Mouse (Mus musculus) forebrain, postnatal 0 days (tissue): ENCODE measurements around the gene Gm20683. TPM values are rescaled to one million over a fixed set of nuclear protein-coding genes. Genes with fewer than 3 reads are reported as not detected.

Experiments
- ATAC-seq: fragments of 200-750 bp; cut with Nextera tagmentation; 2 replicates; pipeline ENCODE4 v1.8.0; 2017; ENCODE audit warnings: mild to moderate bottlenecking, moderate library complexity
- DNase-seq: peaks from one replicate; pipeline ENCODE4 v3.0.0-alpha.2; 2015
- H3K27ac ChIP-seq: fragments of 300-500 bp; sonication (generic); 2 replicates; pipeline ENCODE4 v1.5.1; 2014; ENCODE audit warnings: low read depth, mild to moderate bottlenecking, antibody characterized with exemption, low read length, moderate library complexity, mixed read lengths
- H3K27me3 ChIP-seq: fragments of 300-500 bp; sonication (generic); 2 replicates; pipeline ENCODE4 v1.6.1; 2014; ENCODE audit warnings: mild to moderate bottlenecking, low read length, mixed read lengths; ENCODE audit not compliant: insufficient read depth
- H3K36me3 ChIP-seq: fragments of 300-500 bp; sonication (generic); 2 replicates; pipeline ENCODE4 v1.6.1; 2014; ENCODE audit warnings: mild to moderate bottlenecking, moderate library complexity; ENCODE audit not compliant: insufficient read depth
- H3K4me1 ChIP-seq: fragments of 300-500 bp; sonication (generic); 2 replicates; pipeline ENCODE4 v1.6.1; 2014; ENCODE audit warnings: antibody characterized with exemption; ENCODE audit not compliant: insufficient read depth
- H3K4me2 ChIP-seq: fragments of 300-500 bp; sonication (generic); 2 replicates; pipeline ENCODE4 v1.6.1; 2014; ENCODE audit warnings: low read depth, mild to moderate bottlenecking, moderate library complexity
- H3K4me3 ChIP-seq: fragments of 300-500 bp; sonication (generic); 2 replicates; pipeline ENCODE4 v1.5.1; 2014; ENCODE audit warnings: low read depth, low read length, mixed read lengths
- H3K9ac ChIP-seq: fragments of 300-500 bp; sonication (generic); 2 replicates; pipeline ENCODE4 v1.6.1; 2014; ENCODE audit warnings: mild to moderate bottlenecking
- H3K9me3 ChIP-seq: fragments of 300-500 bp; sonication (generic); 2 replicates; pipeline ENCODE4 v1.6.1; 2016; ENCODE audit warnings: low read length
- CTCF ChIP-seq: sonication (generic); IDR thresholded peaks from 2 replicates; pipeline ENCODE4 v1.5.1; 2016; ENCODE audit warnings: antibody characterized with exemption, control low read depth, low read depth
- WGBS: fragments of 180-500 bp; shearing (Covaris S2); extraction: QIAGEN DNeasy Blood & Tissue Kit; methylation state at CpG from one replicate; pipeline ENCODE4 v1.1.7; 2014; 5-methylcytosine and 5-hydroxymethylcytosine counted together
- polyA plus RNA-seq: library from polyadenylated mRNA; unstranded; fragments of >200 nt; fragmentation: Nextera tagmentation; extraction: Ambion mirVana; gene quantifications from 2 replicates; pipeline ENCODE4 v1.2.1, GENCODE M21; 2015
- total RNA-seq: library from RNA; depleted of rRNA; stranded (reverse); fragments of >200 nt; gene quantifications from 2 replicates; pipeline ENCODE4 v1.2.3, GENCODE M21; 2014; rRNA removed

Gene Gm20683
- total RNA-seq (23.2 and 23.8 TPM in 2 replicates), polyA plus RNA-seq (9.2 and 12.3 TPM in 2 replicates)

DNA sequence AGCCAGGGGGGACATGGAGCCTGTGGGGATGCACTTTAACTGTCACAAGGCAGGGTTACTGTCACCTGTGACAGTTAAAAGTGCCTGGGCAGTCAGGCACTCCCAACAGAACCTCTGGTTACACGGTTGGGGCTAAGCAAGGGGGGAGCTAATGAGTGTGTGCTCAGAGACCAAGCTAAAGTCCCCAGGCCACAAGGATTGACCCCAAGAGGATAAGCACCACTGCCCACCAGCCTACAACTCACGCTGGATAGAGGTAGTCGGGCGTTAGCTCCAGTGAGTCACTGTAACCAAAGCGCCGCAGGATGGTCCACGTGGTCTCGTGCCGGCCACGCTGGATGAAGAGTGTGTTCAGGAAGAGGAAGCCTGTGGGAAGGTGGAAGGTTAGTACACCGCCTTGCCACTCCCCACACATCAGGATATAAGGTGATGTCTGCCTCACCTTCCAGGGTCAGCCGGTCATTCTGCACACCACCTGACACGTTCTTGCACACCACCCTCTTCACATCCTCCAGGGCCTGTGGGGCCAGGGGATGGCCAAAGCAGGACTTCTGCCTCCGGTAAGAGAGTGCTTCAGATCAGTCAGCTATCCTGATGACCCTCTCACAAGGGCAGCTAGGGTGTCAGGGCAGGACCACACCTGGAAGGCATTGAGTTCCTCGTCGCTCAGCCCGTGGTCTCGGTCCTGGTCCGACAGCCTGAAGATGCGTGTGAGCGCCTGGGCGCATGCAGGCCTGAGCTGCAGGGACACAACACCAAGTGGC, at the start of gene Gm20683:
Gene Gm20683 (minus strand): TSS at position 647 of the 764 bp plus-strand sequence.
- no peak for DNase-seq
- ATAC-seq, result no peak
- no peak for TF ChIP-seq CTCF
- WGBS, result 96% methylated on average over 22 of the region's 22 CpGs
- no peaks in the 10 kb centered on the region for H3K9me3 ChIP-seq
- no peak within 1 kb of the TSS for H3K27ac ChIP-seq
- no peak within 1 kb of the TSS for H3K9ac ChIP-seq
- peaks cover 38% of the 10 kb centered on the region for H3K36me3 ChIP-seq
- H3K4me2 ChIP-seq, result no peak within 1 kb of the TSS
- no peaks in the 10 kb centered on the region for H3K27me3 ChIP-seq
- no peak within 1 kb of the TSS for H3K4me3 ChIP-seq
- peaks cover 22% of the 10 kb centered on the region for H3K4me1 ChIP-seq

DNA sequence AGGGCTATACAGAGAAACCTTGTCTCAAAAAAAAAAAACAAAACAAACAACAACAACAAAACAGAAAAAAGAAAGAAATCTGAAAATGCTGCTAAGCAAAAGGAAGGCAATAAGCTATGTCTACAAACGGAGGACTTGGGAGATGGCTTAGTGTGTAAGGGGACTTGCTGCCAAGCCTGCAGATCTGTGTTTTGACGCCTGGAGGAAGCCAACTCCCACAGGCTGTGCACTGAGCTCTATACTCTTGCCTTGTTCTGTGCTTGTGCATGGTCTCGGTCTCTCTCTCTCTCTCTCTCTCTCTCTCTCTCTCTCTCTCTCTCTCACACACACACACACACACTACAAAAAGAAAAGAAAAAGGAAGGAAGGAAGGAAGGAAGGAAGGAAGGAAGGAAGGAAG, 47.3 kb upstream of the Gm20683 start:
- ATAC-seq, result peak; percentile 51; the same call in 1 of the 2 replicates
- WGBS, result 77% methylated on average over 3 of the region's 3 CpGs
- H3K27me3 ChIP-seq, result no peaks in the 10 kb centered on the region
- no peaks in the 10 kb centered on the region for H3K4me1 ChIP-seq
- H3K4me2 ChIP-seq, result no peak overlapping the region
- H3K9me3 ChIP-seq, result no peaks in the 10 kb centered on the region
- peak; percentile 46 for DNase-seq
- no peak overlapping the region for H3K4me3 ChIP-seq
- no peak overlapping the region for H3K27ac ChIP-seq
- H3K36me3 ChIP-seq, result peaks cover 19% of the 10 kb centered on the region
- TF ChIP-seq CTCF, result no peak
- no peak overlapping the region for H3K9ac ChIP-seq

DNA sequence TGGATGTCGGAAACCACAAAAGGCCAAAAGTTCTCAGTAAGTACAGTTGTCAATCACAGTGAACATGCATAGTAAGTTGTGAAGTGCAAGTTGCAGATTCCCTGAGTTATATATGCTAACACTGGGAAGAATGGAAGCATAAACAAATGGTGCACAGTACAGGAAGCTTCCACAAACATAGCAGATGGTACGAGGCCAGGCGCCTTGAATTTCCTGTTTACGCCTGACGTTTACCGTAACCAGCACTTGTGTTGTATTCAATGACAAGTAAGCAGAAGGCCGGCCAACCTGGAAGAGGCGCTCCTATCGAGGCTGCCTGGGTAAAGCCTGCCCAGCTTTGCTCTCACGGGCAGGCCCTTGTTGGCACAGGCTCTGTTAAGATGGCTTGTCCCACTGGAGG, 45.9 kb upstream of the Gm20683 start:
- no peak overlapping the region for H3K4me3 ChIP-seq
- H3K9ac ChIP-seq, result no peak overlapping the region
- TF ChIP-seq CTCF, result no peak
- H3K27me3 ChIP-seq, result no peaks in the 10 kb centered on the region
- DNase-seq, result no peak
- peaks cover 32% of the 10 kb centered on the region for H3K36me3 ChIP-seq
- H3K4me2 ChIP-seq, result no peak overlapping the region
- ATAC-seq, result no peak
- 79% methylated on average over 10 of the region's 10 CpGs for WGBS
- no peak overlapping the region for H3K27ac ChIP-seq
- no peaks in the 10 kb centered on the region for H3K9me3 ChIP-seq
- H3K4me1 ChIP-seq, result no peaks in the 10 kb centered on the region

DNA sequence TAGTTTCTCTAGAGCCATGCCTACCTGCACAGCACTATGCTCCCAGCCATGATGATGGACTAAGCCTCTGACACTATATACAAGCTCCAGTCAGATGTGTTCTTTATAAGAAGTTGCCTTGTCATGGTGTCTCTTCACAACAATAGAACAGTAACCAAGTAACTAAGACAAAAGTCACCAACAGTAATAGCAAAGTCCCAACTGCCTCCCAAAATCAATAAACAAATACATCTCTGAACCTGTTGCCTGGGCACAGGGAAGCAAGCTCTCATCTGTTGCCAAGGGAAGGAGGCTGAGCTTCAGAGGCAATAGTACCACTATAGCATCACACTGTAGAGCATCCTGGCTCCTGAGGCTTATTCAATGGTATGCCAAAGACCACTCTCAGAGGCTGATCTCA, 45.2 kb upstream of the Gm20683 start:
- ATAC-seq, result no peak
- H3K9ac ChIP-seq, result no peak overlapping the region
- no peaks in the 10 kb centered on the region for H3K27me3 ChIP-seq
- no peak overlapping the region for H3K4me3 ChIP-seq
- H3K27ac ChIP-seq, result no peak overlapping the region
- H3K9me3 ChIP-seq, result no peaks in the 10 kb centered on the region
- H3K4me1 ChIP-seq, result no peaks in the 10 kb centered on the region
- DNase-seq, result no peak
- H3K4me2 ChIP-seq, result no peak overlapping the region
- no peak for TF ChIP-seq CTCF
- H3K36me3 ChIP-seq, result peaks cover 33% of the 10 kb centered on the region

DNA sequence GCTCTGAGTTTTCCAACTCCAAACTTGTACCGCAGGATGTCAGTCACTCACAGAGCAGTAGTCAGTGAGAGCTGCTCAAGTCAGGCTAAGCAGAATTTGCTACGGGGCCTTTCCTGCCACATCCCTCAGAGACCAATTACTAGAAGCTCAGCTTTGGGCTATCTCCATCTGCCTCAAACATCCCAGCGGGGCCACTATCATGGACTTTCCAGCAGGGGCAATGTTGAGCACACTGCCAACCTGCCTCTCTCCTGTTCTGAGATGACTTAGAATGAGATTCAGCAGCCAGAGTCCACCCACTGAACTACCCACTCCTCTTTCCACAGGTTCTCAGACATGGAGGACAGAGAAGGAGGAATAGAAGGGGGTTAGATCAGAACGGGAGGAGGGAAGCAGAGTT, 44.1 kb upstream of the Gm20683 start:
- WGBS, result 57% methylated on average over 4 of the region's 4 CpGs
- ATAC-seq (no peak), DNase-seq (no peak)
- peak; percentile 60 for TF ChIP-seq CTCF
- Histone ChIP-seq H3K27ac (no peak overlapping the region), H3K4me1 (no peaks in the 10 kb centered on the region), H3K27me3 (no peaks in the 10 kb centered on the region), H3K36me3 (peaks cover 33% of the 10 kb centered on the region), H3K4me2 (no peak overlapping the region), H3K9ac (no peak overlapping the region), H3K4me3 (no peak overlapping the region), H3K9me3 (no peaks in the 10 kb centered on the region)

DNA sequence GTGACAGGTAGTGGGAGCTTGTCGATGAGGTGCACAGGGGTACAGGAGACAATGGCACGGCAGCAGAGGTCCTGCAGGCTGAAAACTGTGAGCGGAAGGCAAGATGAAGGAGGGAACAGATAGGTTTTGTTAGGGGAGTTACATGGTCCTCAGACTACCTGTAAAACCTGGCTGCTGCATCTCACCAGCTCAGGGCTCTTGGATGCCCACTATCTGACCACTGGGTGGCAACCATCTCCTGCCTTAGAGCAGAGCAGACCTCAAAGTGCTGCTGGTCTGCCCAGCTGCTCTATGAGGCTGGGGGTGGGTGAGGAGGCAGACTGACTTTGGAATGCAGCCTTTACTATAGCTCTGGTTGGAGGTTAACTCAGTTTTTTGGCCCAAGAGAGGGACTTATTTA, 42.3 kb upstream of the Gm20683 start:
- H3K4me1 ChIP-seq, result no peaks in the 10 kb centered on the region
- H3K9ac ChIP-seq, result no peak overlapping the region
- H3K4me3 ChIP-seq, result no peak overlapping the region
- ATAC-seq, result no peak
- no peaks in the 10 kb centered on the region for H3K9me3 ChIP-seq
- H3K27ac ChIP-seq, result no peak overlapping the region
- WGBS, result 96% methylated on average over 3 of the region's 3 CpGs
- H3K4me2 ChIP-seq, result no peak overlapping the region
- TF ChIP-seq CTCF, result peak; percentile 35; the same call in 1 of the 2 replicates
- H3K36me3 ChIP-seq, result peaks cover 26% of the 10 kb centered on the region
- no peak for DNase-seq
- no peaks in the 10 kb centered on the region for H3K27me3 ChIP-seq

DNA sequence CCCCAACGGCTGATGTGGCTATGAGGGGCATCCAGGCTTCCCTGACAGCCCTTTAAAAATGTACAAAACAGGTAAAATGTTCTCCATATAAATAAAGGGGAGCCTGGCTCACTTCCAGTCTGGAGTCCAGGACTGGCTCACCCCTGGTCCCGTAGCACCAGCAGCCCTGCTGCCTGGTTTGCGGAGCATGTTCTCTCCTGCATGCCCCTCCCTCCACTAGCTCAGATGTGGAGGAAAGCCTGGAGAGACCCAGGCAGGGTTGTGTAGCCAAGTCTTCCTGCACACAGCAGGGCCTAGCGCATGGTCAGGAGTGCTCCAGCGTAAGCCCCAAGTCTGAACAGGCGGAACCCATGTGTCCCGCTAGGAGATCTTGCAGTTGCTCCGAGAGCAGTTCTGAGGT, 41.7 kb upstream of the Gm20683 start:
- TF ChIP-seq CTCF, result no peak
- no peak overlapping the region for H3K4me3 ChIP-seq

More for the DNA sequence above, 41.7 kb upstream of the Gm20683 start:
- no peak for ATAC-seq
- Histone ChIP-seq H3K4me1 (no peaks in the 10 kb centered on the region), H3K27me3 (no peaks in the 10 kb centered on the region), H3K4me2 (no peak overlapping the region), H3K27ac (no peak overlapping the region), H3K36me3 (peaks cover 29% of the 10 kb centered on the region), H3K9ac (no peak overlapping the region), H3K9me3 (no peaks in the 10 kb centered on the region)
- 79% methylated on average over 8 of the region's 8 CpGs for WGBS
- no peak for DNase-seq
